Mouse (Mus musculus): Measurements from ENCODE around the gene Dgkh.

- TF ChIP-seq CTCF (IDR thresholded peaks at IDR 0.05; ENCODE audit: low read depth, low read length) (no peak), POLR2A (IDR thresholded peaks at IDR 0.05; ENCODE audit: extremely low read depth, insufficient read depth, low read length) (no peak)
These were observed 15.5 kb upstream of the Dgkh start for GRCm38 (mm10) chr14:78747969-78748651.
